Mouse (Mus musculus): Measurements from ENCODE around the gene Eif3d. TPM values are rescaled to one million over a fixed set of nuclear protein-coding genes. Genes with fewer than 3 reads are reported as not detected.

Eif3d gene
- polyA plus RNA-seq, 1 experiment from 2014 or later: 188 TPM

DNA sequence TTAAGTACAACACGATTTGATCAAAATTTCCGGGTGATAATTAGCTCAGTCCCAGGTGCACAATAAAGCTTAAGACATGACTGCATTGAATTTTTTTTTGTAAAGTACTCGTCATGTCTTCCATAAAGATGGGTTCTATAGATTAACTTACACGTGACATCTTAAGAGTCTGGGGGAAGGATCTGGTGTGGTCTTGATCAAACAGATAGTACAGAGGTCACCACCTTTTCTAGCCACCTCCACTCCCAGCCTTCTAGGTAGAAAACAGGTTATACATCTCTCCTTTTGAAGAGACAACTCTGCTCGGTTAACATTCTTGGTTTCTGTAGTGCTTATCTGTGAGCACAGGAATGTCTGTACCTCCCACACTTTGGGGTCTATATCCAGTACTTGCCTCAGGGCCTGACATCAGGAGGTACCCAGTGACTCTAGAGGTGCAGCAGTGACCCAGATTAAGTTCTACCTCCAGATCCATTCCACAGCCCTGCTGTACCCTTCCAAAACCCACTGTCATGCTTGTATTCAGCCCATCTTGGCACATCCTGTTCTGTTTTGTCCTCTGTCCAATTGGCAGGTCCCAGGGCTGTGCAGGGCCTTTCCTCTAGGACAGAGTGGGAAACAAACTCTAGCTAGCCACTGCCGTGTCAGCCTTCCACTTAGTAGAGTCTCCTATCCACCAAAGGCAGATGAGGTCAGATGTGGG, 39.5 kb downstream of the Eif3d start:
- no peak for ATAC-seq (replicated peaks; ENCODE audit: insufficient number of reproducible peaks, low FRiP score, low TSS enrichment)
- WGBS (ENCODE audit: insufficient replicate concordance): 66% methylated on average over 6 of the region's 6 CpGs
- H3K27me3 ChIP-seq (ENCODE audit: control insufficient read depth, insufficient read depth, low read length): no peaks in the 10 kb centered on the region
- peaks cover 13% of the 10 kb centered on the region for H3K4me1 ChIP-seq (ENCODE audit: control insufficient read depth, insufficient read depth, low read length)
- no peak overlapping the region for H3K27ac ChIP-seq (ENCODE audit: low read depth, low read length)
- H3K36me3 ChIP-seq (ENCODE audit: control insufficient read depth, insufficient read depth, low read length): 0 out of 2 replicates have a peak, but pooled peaks cover 3% of the 10 kb centered on the region
- no peak overlapping the region for H3K4me2 ChIP-seq
- H3K9ac ChIP-seq (ENCODE audit: low read depth, low read length): no peak overlapping the region
- H3K4me3 ChIP-seq (ENCODE audit: low read depth, low read length): no peak overlapping the region
- no peaks in the 10 kb centered on the region for H3K9me3 ChIP-seq (replicated peaks; ENCODE audit: control insufficient read depth, low read length)

DNA sequence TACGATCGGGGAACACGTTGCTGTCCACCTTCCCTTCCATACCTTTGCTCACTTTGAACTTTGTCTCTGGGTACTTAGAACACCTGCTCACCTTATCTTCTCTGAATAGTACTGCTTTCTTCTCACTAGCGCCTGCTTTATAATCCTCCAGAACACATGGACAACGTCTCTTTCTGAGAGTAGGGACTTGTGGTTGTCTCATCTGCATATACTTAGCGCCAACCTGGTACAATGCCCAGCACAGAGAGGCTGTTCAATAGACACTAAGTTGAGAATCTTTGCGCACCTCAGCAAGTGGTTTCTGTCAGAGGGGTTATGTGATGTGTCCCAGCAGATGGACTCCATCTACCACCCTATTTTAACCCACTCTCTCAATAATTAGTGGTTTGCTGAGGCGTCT, 40.8 kb downstream of the Eif3d start:
- Histone ChIP-seq H3K9me3 (replicated peaks; ENCODE audit: control insufficient read depth, low read length) (no peaks in the 10 kb centered on the region), H3K27ac (ENCODE audit: low read depth, low read length) (no peak overlapping the region), H3K4me3 (ENCODE audit: low read depth, low read length) (peak overlapping the region; percentile 76), H3K36me3 (ENCODE audit: control insufficient read depth, insufficient read depth, low read length) (0 out of 2 replicates have a peak, but pooled peaks cover 3% of the 10 kb centered on the region), H3K27me3 (ENCODE audit: control insufficient read depth, insufficient read depth, low read length) (no peaks in the 10 kb centered on the region), H3K4me2 (peak overlapping the region; percentile 87), H3K9ac (ENCODE audit: low read depth, low read length) (peak overlapping the region; percentile 75; the same call in 1 of the 2 replicates), H3K4me1 (ENCODE audit: control insufficient read depth, insufficient read depth, low read length) (peaks cover 13% of the 10 kb centered on the region)
- ATAC-seq (replicated peaks; ENCODE audit: insufficient number of reproducible peaks, low FRiP score, low TSS enrichment): no peak
- WGBS (ENCODE audit: insufficient replicate concordance): 49% methylated on average over 8 of the region's 8 CpGs

DNA sequence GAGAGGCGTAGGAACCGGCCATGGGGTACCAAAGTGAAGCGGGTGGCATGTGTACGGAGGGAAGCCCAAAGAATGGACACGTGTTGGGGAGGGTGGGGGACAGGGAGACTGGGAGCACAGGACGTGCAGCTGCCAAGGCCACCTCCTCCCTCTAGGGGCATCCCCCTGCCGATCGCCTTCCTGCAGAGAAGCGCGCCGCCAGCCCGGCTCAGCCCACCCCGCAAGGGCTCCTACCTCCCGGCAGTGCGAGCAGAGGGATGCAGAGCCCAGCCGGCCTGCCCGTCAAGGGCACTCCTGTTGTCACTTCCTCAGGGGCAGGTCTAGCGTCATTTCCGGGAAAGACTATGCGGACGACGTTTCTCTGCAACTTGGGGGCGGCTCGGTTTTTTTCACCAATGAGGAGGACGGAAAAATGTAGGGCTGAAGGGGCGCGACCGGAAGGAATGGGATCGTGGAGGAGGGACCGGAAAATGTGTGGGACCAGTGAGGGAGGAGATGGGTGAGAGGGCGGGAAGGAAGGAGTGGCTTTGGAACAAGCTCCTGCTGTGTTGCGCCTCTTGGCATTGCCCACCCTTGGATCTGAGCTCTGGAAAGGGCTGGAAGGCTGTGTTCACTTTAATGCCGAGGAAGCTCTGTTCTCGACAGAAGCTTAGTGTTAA, 41.8 kb downstream of the Eif3d start, which contains the start of gene Txn2:
Gene Txn2 (minus strand): TSS at position 334 of the 659 bp plus-strand sequence.
- peaks cover 4% of the 10 kb centered on the region; the same call in 1 of the 2 replicates for H3K36me3 ChIP-seq (ENCODE audit: control insufficient read depth, insufficient read depth, low read length)
- under 1% methylated on average over 33 of the region's 34 CpGs for WGBS (ENCODE audit: insufficient replicate concordance)

DNA sequence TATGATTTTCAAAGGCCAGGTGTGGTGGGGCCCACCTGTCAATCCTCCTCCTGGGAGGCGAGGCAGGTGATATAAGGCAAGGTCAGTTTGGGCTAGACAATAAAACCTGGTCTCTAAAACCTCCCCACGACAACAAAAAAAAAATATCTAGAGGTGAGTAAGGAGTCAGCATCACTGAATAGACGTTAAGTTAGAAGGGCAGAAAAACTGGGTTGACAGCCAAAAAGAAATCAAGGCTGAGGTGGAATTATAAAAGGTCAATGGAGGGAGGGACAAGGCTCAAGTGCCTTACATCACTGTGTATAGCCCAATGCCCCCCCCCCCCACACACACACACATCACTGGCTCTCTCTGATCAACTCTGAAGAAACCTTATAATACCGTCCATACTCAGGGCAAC, 42.5 kb downstream of the Eif3d start:
- no peaks in the 10 kb centered on the region for H3K9me3 ChIP-seq (replicated peaks; ENCODE audit: control insufficient read depth, low read length)
- peak overlapping the region; percentile 74 for H3K4me2 ChIP-seq
- peaks cover 7% of the 10 kb centered on the region; the same call in 1 of the 2 replicates for H3K36me3 ChIP-seq (ENCODE audit: control insufficient read depth, insufficient read depth, low read length)
- H3K27ac ChIP-seq (ENCODE audit: low read depth, low read length): peak overlapping the region; percentile 93
- 21% methylated on average over 4 of the region's 4 CpGs for WGBS (ENCODE audit: insufficient replicate concordance)
- ATAC-seq (replicated peaks; ENCODE audit: insufficient number of reproducible peaks, low FRiP score, low TSS enrichment): no peak
- no peaks in the 10 kb centered on the region for H3K27me3 ChIP-seq (ENCODE audit: control insufficient read depth, insufficient read depth, low read length)
- peak overlapping the region; percentile 76 for H3K4me3 ChIP-seq (ENCODE audit: low read depth, low read length)
- H3K4me1 ChIP-seq (ENCODE audit: control insufficient read depth, insufficient read depth, low read length): peaks cover 13% of the 10 kb centered on the region
- H3K9ac ChIP-seq (ENCODE audit: low read depth, low read length): peak overlapping the region; percentile 78

More for the DNA sequence above, 41.8 kb downstream of the Eif3d start, which contains the start of gene Txn2:
- no peaks in the 10 kb centered on the region for H3K9me3 ChIP-seq (replicated peaks; ENCODE audit: control insufficient read depth, low read length)
- peak within 1 kb of the TSS; percentile 76 for H3K4me3 ChIP-seq (ENCODE audit: low read depth, low read length)
- peak within 1 kb of the TSS; percentile 87 for H3K4me2 ChIP-seq
- peak within 1 kb of the TSS; percentile 93 for H3K27ac ChIP-seq (ENCODE audit: low read depth, low read length)
- H3K9ac ChIP-seq (ENCODE audit: low read depth, low read length): peak within 1 kb of the TSS; percentile 78
- ATAC-seq (replicated peaks; ENCODE audit: insufficient number of reproducible peaks, low FRiP score, low TSS enrichment): peak; percentile 93
- no peaks in the 10 kb centered on the region for H3K27me3 ChIP-seq (ENCODE audit: control insufficient read depth, insufficient read depth, low read length)
- peaks cover 13% of the 10 kb centered on the region for H3K4me1 ChIP-seq (ENCODE audit: control insufficient read depth, insufficient read depth, low read length)

DNA sequence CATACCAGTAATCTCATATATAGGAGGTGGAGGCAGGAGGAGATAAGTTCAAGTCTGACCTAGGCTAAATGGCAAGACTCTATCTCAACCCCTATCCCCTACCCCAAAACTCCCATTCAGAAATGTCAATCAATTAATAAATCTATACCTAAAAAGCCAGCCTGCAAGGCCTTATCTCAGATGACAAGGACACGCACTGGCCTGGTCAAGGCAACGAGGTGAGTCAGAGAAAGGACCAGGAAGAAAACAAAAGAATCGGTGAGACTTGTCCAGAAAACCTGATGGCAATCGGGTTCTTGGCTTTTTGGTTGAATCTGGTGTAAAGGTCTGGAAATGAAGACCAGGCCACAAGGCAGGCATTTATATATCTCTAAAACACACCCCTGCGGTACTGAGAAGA, 43.7 kb downstream of the Eif3d start:
- 89% methylated on average over 5 of the region's 5 CpGs for WGBS (ENCODE audit: insufficient replicate concordance)
- Histone ChIP-seq H3K9ac (ENCODE audit: low read depth, low read length) (no peak overlapping the region), H3K36me3 (ENCODE audit: control insufficient read depth, insufficient read depth, low read length) (peaks cover 13% of the 10 kb centered on the region), H3K27me3 (ENCODE audit: control insufficient read depth, insufficient read depth, low read length) (no peaks in the 10 kb centered on the region), H3K4me3 (ENCODE audit: low read depth, low read length) (no peak overlapping the region), H3K4me2 (no peak overlapping the region), H3K9me3 (replicated peaks; ENCODE audit: control insufficient read depth, low read length) (no peaks in the 10 kb centered on the region), H3K27ac (ENCODE audit: low read depth, low read length) (no peak overlapping the region), H3K4me1 (ENCODE audit: control insufficient read depth, insufficient read depth, low read length) (peaks cover 13% of the 10 kb centered on the region)
- no peak for ATAC-seq (replicated peaks; ENCODE audit: insufficient number of reproducible peaks, low FRiP score, low TSS enrichment)

DNA sequence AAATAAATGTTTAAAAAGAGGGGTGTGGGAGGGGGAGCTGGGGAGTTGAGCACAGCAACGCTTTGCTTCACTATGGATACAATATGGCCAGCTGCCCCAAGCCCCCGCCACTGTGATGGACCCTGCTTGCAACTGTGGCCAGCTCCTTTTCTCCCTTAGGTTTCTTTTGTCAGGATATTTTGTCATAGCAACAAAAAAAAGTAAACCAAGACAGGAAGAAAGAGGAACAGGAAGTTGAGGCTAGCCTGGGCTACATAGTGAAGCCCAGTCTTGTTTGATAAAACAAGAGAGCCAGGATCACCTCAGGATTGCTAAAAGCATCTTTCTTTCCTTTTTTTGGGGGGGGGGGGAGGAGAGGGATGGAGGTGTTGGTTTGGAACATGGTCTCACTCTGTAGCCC, 45.4 kb downstream of the Eif3d start:
- Histone ChIP-seq H3K9me3 (replicated peaks; ENCODE audit: control insufficient read depth, low read length) (no peaks in the 10 kb centered on the region), H3K4me3 (ENCODE audit: low read depth, low read length) (no peak overlapping the region), H3K27me3 (ENCODE audit: control insufficient read depth, insufficient read depth, low read length) (no peaks in the 10 kb centered on the region), H3K9ac (ENCODE audit: low read depth, low read length) (no peak overlapping the region), H3K4me1 (ENCODE audit: control insufficient read depth, insufficient read depth, low read length) (peaks cover 13% of the 10 kb centered on the region), H3K36me3 (ENCODE audit: control insufficient read depth, insufficient read depth, low read length) (peaks cover 18% of the 10 kb centered on the region), H3K27ac (ENCODE audit: low read depth, low read length) (no peak overlapping the region), H3K4me2 (no peak overlapping the region)
- no peak for ATAC-seq (replicated peaks; ENCODE audit: insufficient number of reproducible peaks, low FRiP score, low TSS enrichment)
- WGBS (ENCODE audit: insufficient replicate concordance): 95% methylated on average over 2 of the region's 2 CpGs

DNA sequence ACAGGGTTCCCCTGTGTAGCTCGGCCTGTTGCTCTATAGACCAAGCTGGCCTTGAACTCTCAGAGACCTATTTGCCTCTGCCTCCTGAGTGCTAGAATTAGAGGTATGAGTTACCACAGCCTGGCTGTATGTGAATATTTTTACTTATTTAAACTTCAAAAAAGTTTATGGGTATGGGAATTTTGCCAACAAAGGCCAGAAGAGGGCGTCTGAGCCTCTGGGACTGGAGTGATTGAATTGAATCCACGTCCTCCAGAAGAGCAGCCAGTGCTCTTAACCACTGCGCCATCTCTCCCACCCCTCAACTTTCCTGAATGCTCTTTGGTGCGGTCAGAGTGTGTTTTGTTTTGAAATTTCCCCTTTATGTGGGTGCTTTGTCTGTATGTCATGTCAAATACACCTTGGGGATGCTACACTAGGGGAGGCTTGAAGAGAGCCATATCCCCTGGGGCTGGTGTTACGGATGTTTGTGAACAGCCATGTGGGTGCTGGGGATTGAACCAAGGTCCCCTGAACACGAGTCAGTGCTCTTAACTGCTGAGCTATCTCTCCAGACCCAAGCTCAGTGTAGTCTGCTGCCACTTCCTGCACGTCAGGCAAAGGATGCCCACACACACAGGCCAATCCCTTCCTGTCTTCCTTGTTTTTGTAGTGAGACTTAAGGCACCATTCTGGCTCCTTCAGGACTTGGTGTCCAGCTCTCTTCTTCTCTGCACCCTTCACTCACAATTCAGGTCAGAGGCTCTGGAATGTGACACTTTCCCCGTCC, 47.2 kb downstream of the Eif3d start:
- Histone ChIP-seq H3K9ac (ENCODE audit: low read depth, low read length) (no peak overlapping the region), H3K27me3 (ENCODE audit: control insufficient read depth, insufficient read depth, low read length) (no peaks in the 10 kb centered on the region), H3K9me3 (replicated peaks; ENCODE audit: control insufficient read depth, low read length) (no peaks in the 10 kb centered on the region), H3K4me3 (ENCODE audit: low read depth, low read length) (no peak overlapping the region), H3K4me2 (no peak overlapping the region), H3K36me3 (ENCODE audit: control insufficient read depth, insufficient read depth, low read length) (peaks cover 18% of the 10 kb centered on the region), H3K4me1 (ENCODE audit: control insufficient read depth, insufficient read depth, low read length) (peaks cover 6% of the 10 kb centered on the region), H3K27ac (ENCODE audit: low read depth, low read length) (no peak overlapping the region)
- ATAC-seq (replicated peaks; ENCODE audit: insufficient number of reproducible peaks, low FRiP score, low TSS enrichment): no peak
- 67% methylated on average over 9 of the region's 9 CpGs for WGBS (ENCODE audit: insufficient replicate concordance)

DNA sequence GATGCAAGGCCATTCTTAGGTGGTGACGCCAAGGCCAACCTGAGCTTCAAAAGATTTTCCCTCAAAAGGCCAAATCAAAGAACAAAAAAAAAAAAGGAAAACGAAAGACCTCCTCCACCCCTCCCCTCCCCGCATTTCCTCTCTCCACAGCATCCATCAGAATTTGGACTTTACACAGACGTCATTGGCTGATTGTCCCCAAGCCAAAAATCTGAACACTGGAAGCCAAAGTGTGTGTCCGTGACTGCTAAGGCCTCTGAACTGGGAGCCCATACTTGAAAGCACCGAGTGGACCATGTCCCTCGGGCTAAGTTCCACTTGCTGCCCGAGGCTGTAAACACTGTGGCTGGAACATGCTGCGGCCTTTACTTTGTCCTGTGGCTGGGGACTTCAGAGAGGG, 47.9 kb downstream of the Eif3d start:
- Histone ChIP-seq H3K36me3 (ENCODE audit: control insufficient read depth, insufficient read depth, low read length) (peaks cover 20% of the 10 kb centered on the region), H3K4me3 (ENCODE audit: low read depth, low read length) (no peak overlapping the region), H3K9me3 (replicated peaks; ENCODE audit: control insufficient read depth, low read length) (no peaks in the 10 kb centered on the region), H3K4me2 (no peak overlapping the region), H3K9ac (ENCODE audit: low read depth, low read length) (no peak overlapping the region), H3K4me1 (ENCODE audit: control insufficient read depth, insufficient read depth, low read length) (peaks cover 2% of the 10 kb centered on the region), H3K27me3 (ENCODE audit: control insufficient read depth, insufficient read depth, low read length) (no peaks in the 10 kb centered on the region), H3K27ac (ENCODE audit: low read depth, low read length) (no peak overlapping the region)
- WGBS (ENCODE audit: insufficient replicate concordance): 79% methylated on average over 9 of the region's 9 CpGs
- ATAC-seq (replicated peaks; ENCODE audit: insufficient number of reproducible peaks, low FRiP score, low TSS enrichment): no peak

Measured in heart, embryonic 11.5 days (tissue).